Mouse (Mus musculus) midbrain, embryonic 13.5 days (tissue): ENCODE measurements at regions not wholly inside any gene's neighbourhood (a gene's known extent, or its start where the extent isn't known, plus 50 kb on each side); places are given as distances from the start of the nearest gene placed in this dataset.

Source experiments
- ATAC-seq: fragments of 200-750 bp; cut with Nextera tagmentation; 2 replicates; pipeline ENCODE4 v1.8.0; 2017; ENCODE audit warnings: mild to moderate bottlenecking, moderate TSS enrichment, moderate library complexity
- H3K27ac ChIP-seq: fragments of 300-500 bp; sonication (generic); 2 replicates; pipeline ENCODE4 v1.5.1; 2015; ENCODE audit warnings: inconsistent platforms, mild to moderate bottlenecking, moderate library complexity
- H3K27me3 ChIP-seq: fragments of 300-500 bp; sonication (generic); 2 replicates; pipeline ENCODE4 v1.6.1; 2015; ENCODE audit warnings: mild to moderate bottlenecking, inconsistent platforms
- H3K36me3 ChIP-seq: fragments of 300-500 bp; sonication (generic); 2 replicates; pipeline ENCODE4 v1.6.1; 2015; ENCODE audit warnings: mild to moderate bottlenecking, inconsistent platforms
- H3K4me1 ChIP-seq: fragments of 300-500 bp; sonication (generic); replicated peaks from 2 replicates; pipeline ENCODE4 v1.6.1; 2015; ENCODE audit warnings: inconsistent platforms
- H3K4me2 ChIP-seq: fragments of 300-500 bp; sonication (generic); replicated peaks from 2 replicates; pipeline ENCODE4 v1.6.1; 2015; ENCODE audit warnings: moderate library complexity, mild to moderate bottlenecking, inconsistent platforms
- H3K4me3 ChIP-seq: fragments of 300-500 bp; sonication (generic); replicated peaks from 2 replicates; pipeline ENCODE4 v1.5.1; 2015; ENCODE audit warnings: mild to moderate bottlenecking, inconsistent platforms
- H3K9ac ChIP-seq: fragments of 300-500 bp; sonication (generic); replicated peaks from 2 replicates; pipeline ENCODE4 v1.6.1; 2015; ENCODE audit warnings: mild to moderate bottlenecking, inconsistent platforms
- H3K9me3 ChIP-seq: fragments of 300-500 bp; sonication (generic); 2 replicates; pipeline ENCODE4 v1.6.1; 2016; ENCODE audit warnings: mild to moderate bottlenecking, inconsistent platforms
- WGBS: fragments of 180-500 bp; shearing (Covaris S2); methylation state at CpG from one replicate; pipeline ENCODE4 v1.1.7; 2015; 5-methylcytosine and 5-hydroxymethylcytosine counted together

GRCm38 (mm10) chr2:115090430-115091175, 435.8 kb upstream of the Dph6 start:
- Histone ChIP-seq H3K27ac (no peak overlapping the region), H3K36me3 (no peaks in the 10 kb centered on the region), H3K27me3 (no peaks in the 10 kb centered on the region), H3K4me2 (no peak overlapping the region), H3K9ac (no peak overlapping the region), H3K4me1 (no peaks in the 10 kb centered on the region; the same call in 1 of the 2 replicates), H3K9me3 (no peaks in the 10 kb centered on the region), H3K4me3 (no peak overlapping the region)
- 79% methylated on average over 12 of the region's 12 CpGs for whole genome bisulfite sequencing
- no peak for ATAC-seq

DNA sequence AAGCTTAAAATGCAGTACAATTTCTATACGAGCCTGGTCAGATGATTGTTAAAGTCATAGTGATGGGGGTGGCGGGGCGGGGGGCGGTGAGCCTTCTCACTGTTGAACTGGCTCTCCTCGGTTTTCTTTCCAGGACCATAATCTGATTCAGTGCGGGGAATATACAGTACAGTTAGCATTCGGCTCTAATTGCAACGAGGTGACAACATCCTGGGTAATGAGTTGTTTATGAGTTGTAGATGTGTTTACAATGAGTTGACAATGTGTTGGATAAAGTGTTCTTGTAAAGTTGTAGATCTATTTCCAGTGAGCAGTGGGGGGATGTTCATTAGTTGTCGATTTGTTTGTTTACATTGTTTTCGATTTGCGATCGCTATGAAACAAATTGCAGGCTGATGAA, 440.6 kb upstream of the Dph6 start:
- no peaks in the 10 kb centered on the region for H3K36me3 ChIP-seq
- H3K9ac ChIP-seq = no peak overlapping the region
- H3K27me3 ChIP-seq = no peaks in the 10 kb centered on the region
- H3K9me3 ChIP-seq = no peaks in the 10 kb centered on the region
- H3K4me2 ChIP-seq = no peak overlapping the region
- H3K27ac ChIP-seq = no peak overlapping the region
- H3K4me3 ChIP-seq = no peak overlapping the region
- ATAC-seq = no peak
- 91% methylated on average over 12 of the region's 12 CpGs for WGBS
- no peaks in the 10 kb centered on the region; the same call in 1 of the 2 replicates for H3K4me1 ChIP-seq

DNA sequence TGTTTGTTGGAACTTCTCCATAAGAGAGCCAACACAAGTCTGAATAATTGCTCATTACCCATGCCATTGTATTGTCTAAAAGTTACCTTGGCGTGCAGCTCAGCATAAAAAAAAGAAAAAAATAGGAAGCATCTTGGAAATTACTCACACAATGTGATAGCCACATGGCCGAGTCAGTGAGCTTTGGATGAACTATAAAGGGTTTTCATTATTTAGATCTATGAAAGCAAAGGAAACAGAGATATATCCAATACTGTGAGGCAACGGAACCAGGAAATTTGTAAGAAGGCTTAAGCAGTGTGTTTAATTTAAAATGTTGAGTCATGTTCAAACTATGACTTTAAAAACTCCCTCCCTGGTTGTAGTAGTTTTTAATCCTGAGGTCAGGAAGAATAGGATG, 446.7 kb upstream of the Dph6 start:
- 90% methylated on average over 3 of the region's 3 CpGs for WGBS
- no peaks in the 10 kb centered on the region for H3K9me3 ChIP-seq
- no peaks in the 10 kb centered on the region for H3K36me3 ChIP-seq
- H3K27me3 ChIP-seq = no peaks in the 10 kb centered on the region
- H3K9ac ChIP-seq = no peak overlapping the region
- H3K27ac ChIP-seq = no peak overlapping the region
- H3K4me3 ChIP-seq = no peak overlapping the region
- no peak overlapping the region for H3K4me2 ChIP-seq
- ATAC-seq = no peak
- no peaks in the 10 kb centered on the region for H3K4me1 ChIP-seq

DNA sequence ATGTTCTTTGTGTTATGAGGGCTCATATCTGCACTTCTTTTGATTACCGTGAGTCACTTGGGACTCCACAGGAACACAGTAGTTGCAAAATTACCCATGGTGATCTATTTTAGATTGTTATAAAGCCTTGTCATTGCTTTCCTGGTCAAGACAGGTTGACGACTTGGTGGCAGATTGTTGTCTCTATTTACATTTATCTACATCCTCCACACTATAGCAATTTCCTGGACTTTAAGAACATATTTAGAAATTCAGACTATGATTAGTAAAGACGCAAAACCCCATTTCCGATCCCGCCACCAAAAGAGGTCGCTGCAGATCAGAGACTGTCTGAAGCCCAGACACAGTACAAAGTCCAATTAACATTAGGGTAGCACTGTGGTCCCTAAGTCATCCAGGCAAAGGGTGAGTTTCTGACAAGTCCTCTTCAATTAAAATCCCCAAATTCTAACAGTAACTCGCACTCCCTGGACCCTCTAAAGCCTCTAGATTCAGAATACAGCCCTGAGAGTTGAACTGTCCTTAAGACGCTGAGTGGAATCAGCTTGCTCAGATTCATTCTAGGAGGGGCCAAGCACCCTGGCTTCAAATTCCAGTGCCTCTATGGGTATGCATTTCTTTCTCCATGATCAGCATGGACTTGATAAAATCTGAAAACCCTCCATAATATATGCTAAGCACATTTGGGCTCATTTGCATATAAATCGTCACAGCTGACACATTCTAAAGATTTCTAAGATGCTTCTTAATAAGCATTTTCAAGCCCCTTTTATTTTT, 461.9 kb upstream of the BC052040 start:
- no peaks in the 10 kb centered on the region for H3K36me3 ChIP-seq
- 60% methylated on average over 9 of the region's 9 CpGs for WGBS
- H3K4me1 ChIP-seq = peaks cover 15% of the 10 kb centered on the region
- H3K27ac ChIP-seq = 0 out of 2 replicates have a peak overlapping the region, but pooled peaks have one; percentile 6
- no peak overlapping the region for H3K4me3 ChIP-seq
- no peak overlapping the region for H3K4me2 ChIP-seq
- peak; percentile 92 for ATAC-seq
- H3K9me3 ChIP-seq = no peaks in the 10 kb centered on the region
- no peak overlapping the region for H3K9ac ChIP-seq
- H3K27me3 ChIP-seq = no peaks in the 10 kb centered on the region; the same call in 1 of the 2 replicates

DNA sequence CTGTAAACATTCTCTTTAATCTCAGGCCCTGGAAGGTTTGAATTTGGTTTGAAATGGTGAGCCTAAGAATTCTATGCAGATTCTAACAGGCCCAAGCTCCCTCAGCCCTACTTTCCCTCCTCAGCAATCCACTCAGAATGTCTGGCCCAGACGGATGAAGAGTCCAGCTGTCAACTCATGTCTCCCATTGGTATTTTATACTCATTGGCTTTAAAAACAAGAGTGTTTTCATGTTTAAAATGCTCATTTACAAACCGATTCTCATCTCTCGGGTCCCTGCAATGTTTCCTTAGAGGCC, 461.4 kb upstream of the BC052040 start:
- no peaks in the 10 kb centered on the region for H3K36me3 ChIP-seq
- no peak overlapping the region for H3K4me3 ChIP-seq
- H3K4me2 ChIP-seq = no peak overlapping the region
- H3K27me3 ChIP-seq = no peaks in the 10 kb centered on the region; the same call in 1 of the 2 replicates
- no peaks in the 10 kb centered on the region for H3K9me3 ChIP-seq
- WGBS = 17% methylated on average over 3 of the region's 3 CpGs
- peak; percentile 85 for ATAC-seq
- H3K4me1 ChIP-seq = peaks cover 15% of the 10 kb centered on the region
- H3K9ac ChIP-seq = no peak overlapping the region
- peak overlapping the region; percentile 64 for H3K27ac ChIP-seq

- 85% methylated on average over 6 of the region's 6 CpGs for WGBS
- ATAC-seq = no peak
- no peak overlapping the region for H3K27ac ChIP-seq
- H3K36me3 ChIP-seq = no peaks in the 10 kb centered on the region
- no peak overlapping the region for H3K4me2 ChIP-seq
- H3K9me3 ChIP-seq = no peaks in the 10 kb centered on the region
- peaks cover 7% of the 10 kb centered on the region; the same call in 1 of the 2 replicates for H3K27me3 ChIP-seq
- no peak overlapping the region for H3K9ac ChIP-seq
- no peak overlapping the region for H3K4me3 ChIP-seq
- H3K4me1 ChIP-seq = peaks cover 4% of the 10 kb centered on the region
These were observed 454.7 kb upstream of the BC052040 start for GRCm38 (mm10) chr2:115126625-115127369.

GRCm38 (mm10) chr2:115131746-115132145, 449.8 kb upstream of the BC052040 start:
- Histone ChIP-seq H3K36me3 (no peaks in the 10 kb centered on the region), H3K27ac (0 out of 2 replicates have a peak overlapping the region, but pooled peaks have one; percentile 2), H3K4me3 (no peak overlapping the region), H3K4me2 (no peak overlapping the region), H3K9ac (no peak overlapping the region), H3K4me1 (peaks cover 12% of the 10 kb centered on the region), H3K27me3 (0 out of 2 replicates have a peak, but pooled peaks cover 7% of the 10 kb centered on the region), H3K9me3 (no peaks in the 10 kb centered on the region)
- peak; percentile 41; the same call in 1 of the 2 replicates for ATAC-seq
- 20% methylated on average over 2 of the region's 2 CpGs for WGBS

DNA sequence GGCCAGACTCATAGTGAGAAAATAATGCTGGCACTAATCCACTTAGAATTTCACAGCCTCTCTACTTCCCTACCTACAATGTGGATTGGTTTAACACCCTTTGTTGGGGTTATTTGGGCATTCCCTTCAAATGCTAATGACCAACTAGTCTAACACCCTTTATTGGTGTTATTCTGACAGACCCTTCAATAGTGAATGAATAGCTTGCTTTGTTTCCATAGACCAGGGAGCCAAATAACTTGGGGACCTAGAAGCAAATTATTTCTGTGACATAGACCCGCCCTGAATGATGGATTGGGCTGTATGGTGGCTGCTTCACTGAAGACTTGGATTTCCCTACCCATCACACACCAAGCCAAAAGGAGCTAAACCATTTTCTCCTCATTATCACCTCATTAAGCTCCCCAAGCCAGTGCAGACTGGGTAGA, 449.3 kb upstream of the BC052040 start:
- Histone ChIP-seq H3K9me3 (no peaks in the 10 kb centered on the region), H3K27me3 (0 out of 2 replicates have a peak, but pooled peaks cover 7% of the 10 kb centered on the region), H3K36me3 (no peaks in the 10 kb centered on the region), H3K4me2 (no peak overlapping the region), H3K4me3 (no peak overlapping the region), H3K27ac (no peak overlapping the region), H3K9ac (no peak overlapping the region), H3K4me1 (peaks cover 12% of the 10 kb centered on the region)
- peak; percentile 91 for ATAC-seq
- 10% methylated on average over 1 of the region's 1 CpGs for WGBS

- Histone ChIP-seq H3K4me2 (no peak overlapping the region), H3K36me3 (no peaks in the 10 kb centered on the region), H3K4me3 (no peak overlapping the region), H3K27me3 (no peaks in the 10 kb centered on the region), H3K4me1 (no peaks in the 10 kb centered on the region), H3K9me3 (no peaks in the 10 kb centered on the region), H3K9ac (no peak overlapping the region), H3K27ac (no peak overlapping the region)
- no peak for ATAC-seq
These were observed 440.1 kb upstream of the BC052040 start for GRCm38 (mm10) chr2:115141416-115141815.

- Histone ChIP-seq H3K4me3 (no peak overlapping the region), H3K36me3 (no peaks in the 10 kb centered on the region), H3K9ac (no peak overlapping the region), H3K27ac (no peak overlapping the region), H3K4me2 (no peak overlapping the region), H3K4me1 (no peaks in the 10 kb centered on the region), H3K9me3 (no peaks in the 10 kb centered on the region), H3K27me3 (no peaks in the 10 kb centered on the region)
- 76% methylated on average over 5 of the region's 5 CpGs for WGBS
- no peak for ATAC-seq
These were observed 409.4 kb upstream of the BC052040 start for GRCm38 (mm10) chr2:115172111-115172510.

- no peak for ATAC-seq
- Histone ChIP-seq H3K9ac (no peak overlapping the region), H3K4me3 (no peak overlapping the region), H3K4me1 (0 out of 2 replicates have a peak, but pooled peaks cover 3% of the 10 kb centered on the region), H3K27ac (no peak overlapping the region), H3K4me2 (no peak overlapping the region), H3K27me3 (no peaks in the 10 kb centered on the region), H3K36me3 (no peaks in the 10 kb centered on the region), H3K9me3 (no peaks in the 10 kb centered on the region)
- WGBS = 91% methylated on average over 1 of the region's 1 CpGs
These were observed 404.4 kb upstream of the BC052040 start for GRCm38 (mm10) chr2:115177076-115177475.

GRCm38 (mm10) chr2:115177896-115178295, 403.6 kb upstream of the BC052040 start:
- Histone ChIP-seq H3K4me3 (no peak overlapping the region), H3K36me3 (no peaks in the 10 kb centered on the region), H3K9ac (no peak overlapping the region), H3K9me3 (no peaks in the 10 kb centered on the region), H3K4me2 (no peak overlapping the region), H3K27ac (no peak overlapping the region), H3K27me3 (no peaks in the 10 kb centered on the region), H3K4me1 (0 out of 2 replicates have a peak, but pooled peaks cover 3% of the 10 kb centered on the region)
- WGBS = 40% methylated on average over 1 of the region's 1 CpGs
- no peak for ATAC-seq
